Mouse (Mus musculus): Measurements from ENCODE around the gene Olfr63. TPM values are rescaled to one million over a fixed set of nuclear protein-coding genes. Genes with fewer than 3 reads are reported as not detected.

Gene Olfr63
- polyA plus RNA-seq, 1 experiment, result not detected

Other genes with a start within 250 kb of the Olfr63 start
- 0.96 TPM for gene Zfp763, start 231.3 kb upstream of the Olfr63 start, polyA plus RNA-seq (2012; fragmentation: generic; extraction: Trizol)
- not detected for gene 4921501E09Rik, start 196.6 kb upstream of the Olfr63 start, polyA plus RNA-seq (2012; fragmentation: generic; extraction: Trizol)
- 1.3 TPM for gene Zfp563, start 175.4 kb upstream of the Olfr63 start, polyA plus RNA-seq (2012; fragmentation: generic; extraction: Trizol)
- 0.04 TPM for gene Morc2b, start 125.0 kb upstream of the Olfr63 start, polyA plus RNA-seq (2012; fragmentation: generic; extraction: Trizol)
- gene Olfr55, start 96.2 kb upstream of the Olfr63 start, polyA plus RNA-seq (2012; fragmentation: generic; extraction: Trizol), result not detected
- not detected for gene Olfr239, start 73.4 kb upstream of the Olfr63 start, polyA plus RNA-seq (2012; fragmentation: generic; extraction: Trizol)
- gene Olfr1564, start 43.0 kb upstream of the Olfr63 start, polyA plus RNA-seq (2012; fragmentation: generic; extraction: Trizol), result 0.01 TPM
- 2.5 TPM for gene Zfp955a, start 9.5 kb upstream of the Olfr63 start, polyA plus RNA-seq (2012; fragmentation: generic; extraction: Trizol)
- gene Zfp955b, start 24.9 kb downstream of the Olfr63 start, polyA plus RNA-seq (2012; fragmentation: generic; extraction: Trizol), result 2.5 TPM
- gene Zfp81, start 94.2 kb downstream of the Olfr63 start, polyA plus RNA-seq (2012; fragmentation: generic; extraction: Trizol), result 1.3 TPM
- 2.0 TPM for gene Zfp101, start 130.0 kb downstream of the Olfr63 start, polyA plus RNA-seq (2012; fragmentation: generic; extraction: Trizol)
- gene Actl9, start 168.2 kb downstream of the Olfr63 start, polyA plus RNA-seq (2012; fragmentation: generic; extraction: Trizol), result not detected